Mouse (Mus musculus) CH12.LX (cell line): ENCODE results near the gene Pknox1. TPM values are rescaled to one million over a fixed set of nuclear protein-coding genes. Genes with fewer than 3 reads are reported as not detected.
A peak's percentile ranks its signal among the peaks of the same experiment; 100 is the strongest.

ENCODE experiments used
- DNase-seq: peaks from one replicate; pipeline ENCODE4 v3.0.0-alpha.2; 2013; ENCODE audit errors: extremely low read depth
- H3K27ac ChIP-seq: 2 replicates; pipeline ENCODE4 v1.5.1; 2012; ENCODE audit warnings: low read depth, mild to moderate bottlenecking, control low read depth, moderate library complexity; ENCODE audit not compliant: insufficient read depth
- H3K27me3 ChIP-seq: replicated peaks from 2 replicates; pipeline ENCODE3; 2012; ENCODE audit warnings: inconsistent platforms
- H3K36me3 ChIP-seq, 2 experiments: replicated peaks in 1 of 2; 2 replicates each; pipeline versions ENCODE3 to v1.6.1; 2012; ENCODE audit warnings: inconsistent platforms in 1 of 2, low read length in 1 of 2, mild to moderate bottlenecking in 1 of 2, mixed read lengths in 1 of 2, moderate library complexity in 1 of 2; ENCODE audit not compliant: control insufficient read depth in 1 of 2, insufficient read depth in 1 of 2
- H3K4me1 ChIP-seq, 2 experiments: 2 replicates each; pipeline ENCODE4 v1.6.1; 2012; ENCODE audit warnings: inconsistent platforms in 1 of 2, moderate library complexity in 1 of 2; ENCODE audit not compliant: insufficient read depth in 2 of 2, control insufficient read depth in 1 of 2
- H3K4me2 ChIP-seq: 2 replicates; pipeline ENCODE4 v1.6.1; 2012; ENCODE audit warnings: low read depth, mild to moderate bottlenecking, control low read depth; ENCODE audit not compliant: poor library complexity, insufficient read depth, severe bottlenecking
- H3K4me3 ChIP-seq, 3 experiments: fragments of 150-350 bp in 1 of 3; sonication (generic) in 1 of 3; replicated peaks in 1 of 3; 2 replicates each; pipeline versions ENCODE3 to v1.5.1; 2011 to 2012; ENCODE audit warnings: low read depth in 2 of 3, low read length in 2 of 3, mild to moderate bottlenecking in 2 of 3, moderate library complexity in 2 of 3, control low read depth in 1 of 3, improper control_type of control experiment in 1 of 3, inconsistent platforms in 1 of 3, mixed read lengths in 1 of 3; ENCODE audit not compliant: poor library complexity in 1 of 3
- H3K79me2 ChIP-seq: replicated peaks from 2 replicates; pipeline ENCODE4 v1.6.1; 2012; ENCODE audit warnings: mild to moderate bottlenecking, moderate library complexity; ENCODE audit not compliant: control insufficient read depth, poor library complexity, insufficient read depth, severe bottlenecking; ENCODE audit errors: extremely low read depth
- H3K9ac ChIP-seq: 2 replicates; pipeline ENCODE4 v1.6.1; 2012; ENCODE audit warnings: low read depth, mild to moderate bottlenecking, control low read depth, moderate library complexity; ENCODE audit not compliant: insufficient read depth
- H3K9me3 ChIP-seq: replicated peaks from 2 replicates; pipeline ENCODE3; 2012; ENCODE audit warnings: low read length, inconsistent platforms, mixed read lengths
- CTCF ChIP-seq, 2 experiments: IDR thresholded peaks in 1 of 2; conservative IDR thresholded peaks in 1 of 2; 2 replicates each; pipeline ENCODE4 v1.5.1; 2011 to 2012; ENCODE audit warnings: low read depth in 2 of 2, low read length in 2 of 2, improper control_type of control experiment in 1 of 2, inconsistent platforms in 1 of 2, mild to moderate bottlenecking in 1 of 2, moderate library complexity in 1 of 2
- E2F4 ChIP-seq: IDR thresholded peaks from 2 replicates; pipeline ENCODE4 v1.6.1; 2011; ENCODE audit warnings: low read depth, low read length, improper control_type of control experiment; ENCODE audit not compliant: insufficient replicate concordance
- ETS1 ChIP-seq: conservative IDR thresholded peaks from 2 replicates; pipeline ENCODE4 v1.6.1; 2012; ENCODE audit warnings: low read depth, mild to moderate bottlenecking, inconsistent platforms, low read length, improper control_type of control experiment, moderate library complexity
- JUN ChIP-seq: IDR thresholded peaks from 2 replicates; pipeline ENCODE4 v1.6.1; 2011; ENCODE audit warnings: low read depth, mild to moderate bottlenecking, low read length, improper control_type of control experiment, moderate library complexity; ENCODE audit not compliant: insufficient read depth
- MXI1 ChIP-seq: IDR thresholded peaks from 2 replicates; pipeline ENCODE4 v1.6.1; 2011; ENCODE audit warnings: mild to moderate bottlenecking, low read depth, low read length, improper control_type of control experiment
- POLR2A ChIP-seq: IDR thresholded peaks from 2 replicates; pipeline ENCODE4 v1.6.1; 2011; ENCODE audit warnings: low read depth, mild to moderate bottlenecking, improper control_type of control experiment, low read length
- SIN3A ChIP-seq: IDR thresholded peaks from 2 replicates; pipeline ENCODE4 v1.6.1; 2012; ENCODE audit warnings: low read length, improper control_type of control experiment, inconsistent platforms
- TBP ChIP-seq: conservative IDR thresholded peaks from 2 replicates; pipeline ENCODE4 v1.6.1; 2011; ENCODE audit warnings: low read depth, low read length, improper control_type of control experiment
- TCF12 ChIP-seq: IDR thresholded peaks from 2 replicates; pipeline ENCODE4 v1.6.1; 2014; ENCODE audit warnings: low read depth, mild to moderate bottlenecking, inconsistent platforms, low read length, improper control_type of control experiment
- USF2 ChIP-seq: conservative IDR thresholded peaks from 2 replicates; pipeline ENCODE4 v1.6.1; 2011; ENCODE audit warnings: low read depth, low read length, improper control_type of control experiment
- ZMIZ1 ChIP-seq: IDR thresholded peaks from 2 replicates; pipeline ENCODE4 v1.6.1; 2012; ENCODE audit warnings: low read depth, mild to moderate bottlenecking, inconsistent platforms, low read length, improper control_type of control experiment
- dilution Hi-C: fragments of 300-500 bp; cut with MboI; formaldehyde crosslinking; loops from 2 replicates; pipeline ENCODE4 v1.14.3; 2020; ENCODE audit warnings: low sequenced_read_pairs; ENCODE audit not compliant: extremely low pct_unique_long_range_greater_than_20kb, extremely low pct_ligation_motif_present
- in situ Hi-C: fragments of 300-500 bp; cut with MboI; formaldehyde crosslinking; loops from 3 replicates; pipeline ENCODE4 v1.14.3; 2019; ENCODE audit warnings: low sequenced_read_pairs, low pct_ligation_motif_present, low pct_unique_long_range_greater_than_20kb, mixed read lengths
- polyA plus RNA-seq: library from polyadenylated mRNA; unstranded; fragments of >175 nt; gene quantifications from 2 replicates; pipeline ENCODE4 v1.2.1, GENCODE M21; 2012; ENCODE audit warnings: low read depth; ENCODE audit not compliant: insufficient read length
- total RNA-seq, 2 experiments: library from RNA; depleted of rRNA; stranded (reverse); fragments of 300-350 nt in 1 of 2; fragments of >200 nt in 1 of 2; gene quantifications; 2 replicates each; pipeline ENCODE4 v1.2.3; 2012 to 2014

Gene Pknox1
- total and polyA plus RNA-seq, 3 experiments, result 15.1 to 22.3 (median 20.5) TPM

DNA sequence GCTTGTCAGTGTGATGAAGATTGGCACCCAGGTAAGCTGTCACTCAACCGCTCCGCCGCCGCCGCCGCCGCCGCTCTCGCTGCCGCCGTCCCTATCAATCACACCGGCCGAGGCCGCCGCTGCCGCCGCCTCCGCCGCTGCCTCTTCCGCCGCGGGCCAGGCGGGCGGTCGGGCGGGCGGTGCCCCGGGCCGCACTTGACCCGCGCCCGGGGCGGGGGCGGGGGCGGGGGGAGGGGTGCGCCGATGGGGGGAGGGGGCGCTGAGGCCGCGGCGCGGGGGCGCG, 265 bp downstream of the Pknox1 start:
- Histone ChIP-seq H3K79me2 (peaks cover 25% of the 10 kb centered on the region), H3K4me3 (peak overlapping the region in 2 of 3 experiments; percentile 85 to 100), H3K36me3 (peaks cover 0 to 18% of the 10 kb centered on the region in 2 experiments), H3K27ac (peak overlapping the region; percentile 74), H3K4me1 (peaks cover 7 to 33% of the 10 kb centered on the region in 2 experiments), H3K27me3 (no peaks in the 10 kb centered on the region), H3K9me3 (no peaks in the 10 kb centered on the region), H3K4me2 (no peak overlapping the region), H3K9ac (peak overlapping the region; percentile 92)
- no peak for DNase-seq
- dilution Hi-C loops, result no loop called here
- no peak for TF ChIP-seq CTCF (conservative IDR thresholded peaks at IDR 0.05 in 1 of 2, IDR thresholded peaks at IDR 0.05 in 1 of 2; ENCODE audit: low read depth in 2 of 2, low read length in 2 of 2)
- 0 out of 2 replicates have a peak, but pooled peaks have one; percentile 20 for TF ChIP-seq TCF12
- TF ChIP-seq ZMIZ1, result no peak
- in situ Hi-C loops, result no loop called here

DNA sequence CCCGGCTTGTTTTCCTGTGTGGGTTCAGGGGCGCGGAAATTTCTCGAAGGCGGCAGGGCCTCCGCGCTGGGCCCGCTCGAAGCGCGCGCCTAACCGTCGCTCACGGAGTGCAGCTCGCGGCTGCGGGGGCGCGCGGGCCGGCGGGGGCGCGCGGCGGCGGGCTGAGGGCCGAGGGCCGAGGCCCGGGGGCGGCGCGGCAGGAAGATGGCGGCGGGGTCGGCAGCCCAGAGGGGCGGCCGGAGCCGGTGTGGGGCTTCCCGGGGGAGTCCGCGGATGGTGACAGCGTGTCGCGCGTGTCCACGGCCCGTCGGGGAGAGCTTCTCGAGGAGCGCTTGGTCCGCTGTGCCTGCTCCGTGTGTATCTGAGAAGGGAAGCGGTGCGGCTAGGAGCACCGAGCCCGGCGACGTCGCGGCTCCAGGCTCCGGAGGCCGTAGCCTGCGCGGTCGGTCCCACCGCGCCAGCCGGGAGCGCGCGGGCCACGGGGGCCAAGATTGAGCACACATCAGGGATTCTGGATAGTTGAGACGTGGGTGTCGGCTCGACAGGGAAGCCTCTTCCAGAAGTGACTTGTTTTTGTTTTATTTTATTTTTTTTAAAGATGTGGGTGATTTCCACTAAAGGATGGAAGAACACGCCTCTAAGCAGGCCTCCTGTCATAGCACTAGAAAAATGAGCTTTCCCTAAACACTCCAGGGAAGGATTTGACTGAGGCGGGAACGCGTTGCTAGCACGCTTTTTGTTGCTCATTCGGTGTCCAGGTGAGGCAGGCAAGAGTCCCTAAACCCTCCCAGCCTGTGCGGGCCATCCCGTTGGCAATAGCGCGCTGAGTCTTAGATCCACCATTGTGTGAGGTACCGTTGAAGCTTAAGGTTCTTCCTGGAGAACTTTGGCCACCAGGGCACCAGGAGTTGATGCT, 865 bp downstream of the Pknox1 start:
- peak; percentile 47 for DNase-seq

GRCm38 (mm10) chr17:31566276-31566675, 1.7 kb downstream of the Pknox1 start:
- no peak overlapping the region for H3K27ac ChIP-seq
- H3K4me2 ChIP-seq, result peak overlapping the region; percentile 95
- H3K9ac ChIP-seq, result peak overlapping the region; percentile 92
- no peaks in the 10 kb centered on the region for H3K9me3 ChIP-seq
- TF ChIP-seq USF2 (no peak), SIN3A (no peak), E2F4 (no peak), TBP (no peak)
- TF ChIP-seq, all 38 proteins: peak for 0
- DNase-seq, result no peak
- peaks cover 25% of the 10 kb centered on the region for H3K79me2 ChIP-seq
- in situ Hi-C loops (no loop called here), dilution Hi-C loops (no loop called here)
- peak overlapping the region in 2 of 3 experiments; percentile 31 to 85 for H3K4me3 ChIP-seq
- H3K27me3 ChIP-seq, result no peaks in the 10 kb centered on the region
- peaks cover 0 to 18% of the 10 kb centered on the region in 2 experiments for H3K36me3 ChIP-seq
- peaks cover 7 to 27% of the 10 kb centered on the region in 2 experiments for H3K4me1 ChIP-seq

More for the DNA sequence above, 865 bp downstream of the Pknox1 start:
- dilution Hi-C loops (no loop called here), in situ Hi-C loops (no loop called here)
- Histone ChIP-seq H3K4me2 (peak overlapping the region; percentile 95), H3K27me3 (no peaks in the 10 kb centered on the region), H3K4me3 (peak overlapping the region; percentile 70 to 100 (median 85)), H3K4me1 (peaks cover 7 to 27% of the 10 kb centered on the region in 2 experiments), H3K9me3 (no peaks in the 10 kb centered on the region), H3K27ac (peak overlapping the region; percentile 74), H3K9ac (peak overlapping the region; percentile 92), H3K36me3 (peaks cover 0 to 18% of the 10 kb centered on the region in 2 experiments), H3K79me2 (peaks cover 25% of the 10 kb centered on the region)
- TF ChIP-seq JUN (no peak), ETS1 (no peak), POLR2A (peak; percentile 55; the same call in 1 of the 2 replicates), MXI1 (peak; percentile 45; the same call in 1 of the 2 replicates), CTCF (conservative IDR thresholded peaks at IDR 0.05 in 1 of 2, IDR thresholded peaks at IDR 0.05 in 1 of 2; ENCODE audit: low read depth in 2 of 2, low read length in 2 of 2) (0 out of 4 replicates have a peak, but pooled peaks of 1 of the 2 experiments have one; percentile 2)
